Mouse (Mus musculus) liver (tissue): ENCODE results near the gene Rcor2.

Experiments used
- DNase-seq: peaks from one replicate; pipeline ENCODE4 v3.0.0-alpha.2; 2020; ENCODE audit warnings: mixed read lengths

Gene Rcor2

GRCm38 (mm10) chr19:7265478-7266191, 1.5 kb upstream of the Rcor2 start:
- peak; percentile 26 for DNase-seq

- no peak for DNase-seq
Observed at GRCm38 (mm10) chr19:7266421-7266831, 699 bp upstream of the Rcor2 start.

GRCm38 (mm10) chr19:7267781-7268721, 926 bp downstream of the Rcor2 start:
- DNase-seq = peak; percentile 82

GRCm38 (mm10) chr19:7268722-7269090, 1.6 kb downstream of the Rcor2 start:
- DNase-seq = peak; percentile 82

- DNase-seq = no peak
Observed at GRCm38 (mm10) chr19:7269290-7270044, 2.3 kb downstream of the Rcor2 start.

- no peak for DNase-seq
Observed at GRCm38 (mm10) chr19:7273486-7273885, 6.4 kb downstream of the Rcor2 start.

- peak; percentile 4 for DNase-seq
Observed at GRCm38 (mm10) chr19:7274326-7274990, 7.3 kb downstream of the Rcor2 start.

- DNase-seq = no peak
Observed at GRCm38 (mm10) chr19:7275131-7275789, 8.1 kb downstream of the Rcor2 start.

GRCm38 (mm10) chr19:7276053-7276659, 9.0 kb downstream of the Rcor2 start:
- no peak for DNase-seq

- DNase-seq = no peak
Observed at GRCm38 (mm10) chr19:7276796-7277195, 9.7 kb downstream of the Rcor2 start.

- DNase-seq = no peak
Observed at GRCm38 (mm10) chr19:7278200-7278906, 11.2 kb downstream of the Rcor2 start.

- peak; percentile 49 for DNase-seq
Observed at GRCm38 (mm10) chr19:7279114-7279513, 12.0 kb downstream of the Rcor2 start.

GRCm38 (mm10) chr19:7280557-7281330, 13.6 kb downstream of the Rcor2 start:
- no peak for DNase-seq

GRCm38 (mm10) chr19:7286563-7287315, 19.6 kb downstream of the Rcor2 start:
- DNase-seq = no peak

- no peak for DNase-seq
Observed at GRCm38 (mm10) chr19:7288288-7288687, 21.2 kb downstream of the Rcor2 start.

GRCm38 (mm10) chr19:7289767-7290166, 22.6 kb downstream of the Rcor2 start:
- no peak for DNase-seq

GRCm38 (mm10) chr19:7291958-7292709, 25.0 kb downstream of the Rcor2 start:
- DNase-seq = no peak

- no peak for DNase-seq
Observed at GRCm38 (mm10) chr19:7294098-7294876, 27.2 kb downstream of the Rcor2 start.
